14 mouse cellular contexts compared by ENCODE assay signal in the genomic region with DNA sequence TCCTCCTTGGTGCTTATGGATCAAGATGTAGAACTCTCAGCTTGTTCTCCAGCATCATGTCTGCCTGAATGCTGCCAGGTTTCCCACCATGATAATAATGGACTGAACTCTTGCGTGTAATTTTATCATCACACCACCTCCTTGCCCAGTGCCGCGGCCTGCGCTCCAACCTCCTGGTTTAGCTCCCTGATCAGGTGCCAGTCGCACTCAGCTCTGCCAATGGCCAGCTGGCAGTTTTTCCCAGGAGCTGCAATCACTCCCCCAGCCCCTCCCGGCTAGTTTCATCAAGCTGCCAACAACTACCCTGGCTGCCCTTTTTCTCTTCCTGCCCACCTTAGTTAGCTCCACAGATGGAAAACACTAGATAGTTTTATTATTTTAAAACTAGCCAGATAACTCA. TPM values are rescaled to one million over a fixed set of nuclear protein-coding genes. Genes with fewer than 3 reads are reported as not detected.
DNase-seq lines count a peak whose midpoint lies in the region; ATAC-seq and TF ChIP-seq lines count a peak whose summit lies in the region.
"Had no signal": no experiment of that assay in that cellular context is flagged by ENCODE, and none has a peak within 500 bp of the region (broad histone marks: within the 10 kb centered on the region; RNA-seq: fewer than 3 reads in every experiment).

No protein-coding gene starts in this region.

- WGBS in midbrain, postnatal 0 days, result 94% methylated on average over 6 of the region's 6 CpGs
- WGBS in midbrain, embryonic 10.5 days, result 92% methylated on average over 6 of the region's 6 CpGs

- 0 out of 2 replicates have a peak, but pooled peaks have one; percentile 24 for ATAC-seq in frontal cortex, adult (ENCODE audit: low TSS enrichment)
- ATAC-seq in midbrain, postnatal 0 days (ENCODE audit: low FRiP score), result no peak

- H3K27ac ChIP-seq in midbrain, postnatal 0 days (ENCODE audit: low read depth, low read length), result no peak overlapping the region
- no peak overlapping the region for H3K27ac ChIP-seq in midbrain, embryonic 10.5 days (replicated peaks)
- H3K27ac ChIP-seq: left cerebral cortex, adult 2 months; liver, embryonic 14.5 days; neural tube, embryonic 12.5 days had no signal

- H3K36me3 ChIP-seq in midbrain, postnatal 0 days (ENCODE audit: insufficient read depth, low read length), result no peaks in the 10 kb centered on the region
- H3K36me3 ChIP-seq in midbrain, embryonic 10.5 days, result no peaks in the 10 kb centered on the region
- H3K36me3 ChIP-seq: neural tube, embryonic 12.5 days had no signal

- H3K4me2 ChIP-seq in midbrain, postnatal 0 days (ENCODE audit: low read depth, low read length, poor library complexity, severe bottlenecking), result no peak overlapping the region
- H3K4me2 ChIP-seq: neural tube, embryonic 12.5 days had no signal

- no peak overlapping the region for H3K4me3 ChIP-seq in midbrain, postnatal 0 days (ENCODE audit: low read depth, low read length)
- H3K4me3 ChIP-seq in midbrain, embryonic 10.5 days, result no peak overlapping the region
- H3K4me3 ChIP-seq: left cerebral cortex, adult 2 months; neural tube, embryonic 12.5 days had no signal

- TF ChIP-seq CTCF in midbrain, postnatal 0 days (IDR thresholded peaks at IDR 0.05), result no peak

- H3K9ac ChIP-seq in midbrain, postnatal 0 days (replicated peaks; ENCODE audit: low read length, poor library complexity, severe bottlenecking), result no peak overlapping the region
- H3K9ac ChIP-seq: liver, embryonic 14.5 days; neural tube, embryonic 12.5 days had no signal

- H3K9me3 ChIP-seq in midbrain, postnatal 0 days (ENCODE audit: low read length), result no peaks in the 10 kb centered on the region
- H3K9me3 ChIP-seq in midbrain, embryonic 10.5 days (replicated peaks), result no peaks in the 10 kb centered on the region
- H3K9me3 ChIP-seq: neural tube, embryonic 12.5 days had no signal

- H3K4me1 ChIP-seq in midbrain, postnatal 0 days (ENCODE audit: insufficient read depth, low read length), result no peaks in the 10 kb centered on the region
- H3K4me1 ChIP-seq in midbrain, embryonic 10.5 days, result no peaks in the 10 kb centered on the region
- H3K4me1 ChIP-seq: neural tube, embryonic 12.5 days had no signal

- no peaks in the 10 kb centered on the region for H3K27me3 ChIP-seq in midbrain, postnatal 0 days (ENCODE audit: insufficient read depth, low read length)
- H3K27me3 ChIP-seq in midbrain, embryonic 10.5 days (ENCODE audit: low read depth, poor library complexity, severe bottlenecking), result no peaks in the 10 kb centered on the region
- H3K27me3 ChIP-seq: neural tube, embryonic 12.5 days had no signal

- DNase-seq in frontal cortex, postnatal 36 days (ENCODE audit: low spot score in 2 of 2), result no peak
- DNase-seq in midbrain, postnatal 0 days (ENCODE audit: low spot score), result peak; percentile 70
- no peak for DNase-seq in midbrain, embryonic 10.5 days (ENCODE audit: low spot score)
- DNase-seq in gastrocnemius, postnatal 10 days, result peak; percentile 48
- DNase-seq in right cerebral cortex, postnatal 14 days, result peak; percentile 22
- DNase-seq in spleen, postnatal 10 days (ENCODE audit: low spot score in 2 of 2), result no peak
- no peak for DNase-seq in neural tube, embryonic 10.5 days (ENCODE audit: extremely low spot score, low spot score)
- DNase-seq: kidney, adult 8-10 months; thymus, adult 2 months had no signal

RNA-seq across cellular contexts. Expression of a gene that starts 48.8 kb away (rescaled TPM):
- total RNA-seq in midbrain, postnatal 0 days (2014; rRNA removed), result 0.05 TPM in 1 of 2 replicates, not detected in the other
- polyA plus RNA-seq in midbrain, postnatal 0 days (2015; fragmentation: Nextera tagmentation; extraction: Ambion mirVana), result not detected in 2 replicates
- polyA plus RNA-seq in midbrain, embryonic 10.5 days (2016; fragmentation: Nextera tagmentation; extraction: Ambion mirVana), result not detected in 2 replicates
- not detected for total RNA-seq in gastrocnemius, postnatal 10 days (2021)
- total RNA-seq: left cerebral cortex, adult 2 months had no signal
- polyA plus RNA-seq: heart, embryonic 14.5 days; neural tube, embryonic 12.5 days; thymus, adult 2 months had no signal

Comparison
In these comparisons a context has a peak if more than half of its experiments do, and no peak if none do; other contexts are left out.
1. DNase-seq: peak in midbrain, postnatal 0 days (single experiment), gastrocnemius, postnatal 10 days (single experiment) and right cerebral cortex, postnatal 14 days (single experiment); none in frontal cortex, postnatal 36 days (0 of 2), midbrain, embryonic 10.5 days (single experiment), spleen, postnatal 10 days (0 of 2) and neural tube, embryonic 10.5 days (single experiment).